Mouse (Mus musculus): ENCODE results near the gene Serpine2.

GRCm38 (mm10) chr1:79775927-79776458 lies 85.0 kb downstream of the Serpine2 start, which contains the start of the genes Mrpl44 and Wdfy1:
- peak; percentile 3; the same call in 1 of the 2 replicates for TF ChIP-seq CTCF (IDR thresholded peaks at IDR 0.05; ENCODE audit: low read depth)
- peak; percentile 51 for TF ChIP-seq EP300 (IDR thresholded peaks at IDR 0.05; ENCODE audit: low read depth)
